Mouse (Mus musculus) kidney, postnatal 10 days (tissue): ENCODE data around the gene Tspan1.

ENCODE experiments used
- DNase-seq: peaks from one replicate; pipeline ENCODE4 v3.0.0; 2021; ENCODE audit warnings: mixed read lengths

Tspan1 gene

DNA sequence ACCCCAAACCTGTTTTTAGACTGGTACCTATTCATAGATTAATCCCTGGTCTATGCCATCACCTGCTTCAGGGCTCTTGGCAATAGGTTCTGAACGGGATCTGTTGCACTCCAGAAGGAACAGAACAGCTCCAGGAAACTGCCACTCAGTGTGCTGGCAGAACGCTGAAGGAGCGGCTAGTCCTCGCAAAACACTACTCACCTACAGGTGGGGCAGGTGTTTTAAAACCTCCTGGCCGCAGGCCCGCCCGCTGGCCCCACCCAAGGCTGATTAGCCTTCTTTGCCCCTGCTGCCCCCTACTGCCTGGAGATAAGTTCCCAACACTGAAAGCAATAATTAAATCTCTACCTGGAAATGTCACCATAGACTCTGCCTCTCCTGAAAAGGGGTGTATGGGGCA, at the start of gene Tspan1:
Gene Tspan1 (minus strand): TSS at position 198 of the 400 bp plus-strand sequence.
- peak; percentile 73 for DNase-seq

- no peak for DNase-seq
Observed at GRCm38 (mm10) chr4:116217046-116217445, 49.6 kb upstream of the Tspan1 start.

- DNase-seq = no peak
Observed at GRCm38 (mm10) chr4:116215895-116216605, 48.6 kb upstream of the Tspan1 start.

- DNase-seq = no peak
Observed at GRCm38 (mm10) chr4:116208891-116209290, 41.5 kb upstream of the Tspan1 start.

- no peak for DNase-seq
Observed at GRCm38 (mm10) chr4:116206531-116206930, 39.1 kb upstream of the Tspan1 start.

- DNase-seq = no peak
Observed at GRCm38 (mm10) chr4:116204422-116204821, 37.0 kb upstream of the Tspan1 start.

GRCm38 (mm10) chr4:116198422-116198821, 31.0 kb upstream of the Tspan1 start:
- no peak for DNase-seq

- no peak for DNase-seq
Observed at GRCm38 (mm10) chr4:116193583-116194383, 26.4 kb upstream of the Tspan1 start.

- DNase-seq = peak; percentile 66
Observed at GRCm38 (mm10) chr4:116192286-116192835, 25.0 kb upstream of the Tspan1 start.

GRCm38 (mm10) chr4:116185083-116185482, 17.7 kb upstream of the Tspan1 start:
- no peak for DNase-seq

DNA sequence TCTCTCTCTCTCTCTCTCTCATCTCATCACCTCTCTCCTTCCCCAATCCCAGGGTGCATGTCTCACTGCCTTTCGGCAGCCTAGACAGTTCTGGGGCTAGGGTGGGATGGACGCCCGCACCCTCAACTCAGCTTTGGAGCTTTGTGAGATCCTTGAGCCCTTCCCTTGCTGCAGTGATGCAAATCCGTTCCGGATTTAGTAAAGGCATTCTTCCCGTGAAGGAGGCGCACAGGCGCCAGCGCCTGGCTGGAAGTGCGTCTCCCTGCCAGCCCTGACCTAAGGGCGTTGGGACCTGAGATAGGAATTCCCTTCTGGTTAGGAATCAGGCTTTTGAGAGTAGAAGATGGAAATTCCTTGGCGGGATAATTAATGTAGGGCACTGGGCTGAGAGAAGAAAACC, 15.3 kb upstream of the Tspan1 start:
- DNase-seq = peak; percentile 65

- DNase-seq = no peak
Observed at GRCm38 (mm10) chr4:116182079-116182478, 14.7 kb upstream of the Tspan1 start.

- DNase-seq = peak; percentile 86
Observed at GRCm38 (mm10) chr4:116177140-116177539, 9.7 kb upstream of the Tspan1 start.

- peak; percentile 90 for DNase-seq
Observed at GRCm38 (mm10) chr4:116176543-116176988, 9.2 kb upstream of the Tspan1 start.

GRCm38 (mm10) chr4:116175711-116176542, 8.5 kb upstream of the Tspan1 start:
- no peak for DNase-seq

DNA sequence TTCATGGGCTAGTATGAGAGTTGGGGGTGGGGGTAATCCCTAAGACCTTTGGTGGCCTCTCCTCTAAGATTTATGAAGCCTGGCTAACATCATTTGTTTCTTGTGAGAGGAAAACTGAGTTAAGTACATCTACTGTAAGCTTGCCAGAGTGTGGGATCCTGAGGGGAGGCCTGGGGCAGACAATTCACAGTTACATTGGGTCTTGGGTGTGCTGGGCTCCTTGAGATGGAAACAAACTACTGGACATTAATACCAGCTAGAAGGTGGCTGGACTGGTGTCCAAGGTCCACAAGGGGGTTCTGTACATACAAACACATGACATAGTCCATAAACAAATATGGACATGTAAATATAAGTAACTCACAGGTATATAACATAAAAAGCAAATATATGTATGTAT, 7.7 kb upstream of the Tspan1 start:
- no peak for DNase-seq

- peak; percentile 67 for DNase-seq
Observed at GRCm38 (mm10) chr4:116174466-116175116, 7.2 kb upstream of the Tspan1 start.

GRCm38 (mm10) chr4:116173752-116174151, 6.4 kb upstream of the Tspan1 start:
- no peak for DNase-seq

GRCm38 (mm10) chr4:116173072-116173471, 5.7 kb upstream of the Tspan1 start, which contains the start of the genes 1700042G07Rik and Gm49337:
TSS of gene 1700042G07Rik (plus strand) at chr4:116173372.
TSS of gene Gm49337 (plus strand) at chr4:116173384.
- DNase-seq = no peak

DNA sequence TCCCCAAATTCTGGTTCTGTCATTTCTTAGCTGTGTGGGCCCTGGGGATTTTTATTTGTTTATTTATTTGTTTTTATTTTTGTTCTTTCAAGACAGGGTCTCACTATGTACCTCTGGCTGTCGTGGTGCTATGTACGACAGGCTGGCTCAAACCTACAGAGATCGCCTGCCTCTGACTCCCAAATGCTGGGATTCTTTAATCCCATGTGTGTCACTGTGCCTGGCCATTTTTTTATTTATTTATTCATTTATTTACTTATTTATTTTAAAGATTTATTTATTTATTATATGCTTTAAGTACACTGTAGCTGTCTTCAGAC, 1.9 kb upstream of the Tspan1 start:
- DNase-seq = no peak

DNA sequence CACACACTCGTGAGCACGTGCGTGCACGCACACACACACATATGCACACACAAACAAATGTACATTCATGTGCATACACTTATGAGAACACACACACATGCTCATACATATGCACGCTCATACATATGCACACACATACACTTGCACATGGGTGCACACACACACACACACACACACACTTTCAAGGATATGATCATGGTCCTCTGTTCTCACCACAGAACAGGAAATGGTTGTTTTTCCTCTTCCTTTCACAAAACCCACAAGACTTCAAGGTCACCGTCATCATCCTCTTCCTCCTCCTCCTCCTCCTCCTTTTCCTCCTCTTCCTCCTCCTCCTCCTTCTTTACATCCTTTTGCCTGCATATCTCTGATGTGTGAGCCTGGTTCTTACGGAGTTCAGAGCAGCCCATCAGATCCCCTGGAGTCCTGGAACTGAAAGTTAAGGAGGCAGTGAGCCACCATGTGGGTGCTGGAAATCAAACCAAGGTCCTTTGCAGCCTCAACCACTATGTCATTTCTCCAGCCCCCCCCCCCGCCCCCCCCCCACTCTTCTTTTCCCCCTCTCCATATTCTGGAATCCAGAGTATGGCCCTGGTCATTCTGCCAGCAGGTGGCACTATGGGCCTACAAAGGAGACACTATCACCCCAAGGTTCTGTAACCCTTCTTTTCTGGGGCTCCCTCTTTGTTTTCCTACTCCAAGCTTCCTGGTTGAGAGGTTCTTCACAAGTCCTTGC, 1.4 kb upstream of the Tspan1 start:
- peak; percentile 91 for DNase-seq
